Mouse (Mus musculus) hindbrain, embryonic 16.5 days (tissue): Measurements from ENCODE around the gene Elk4. TPM values are rescaled to one million over a fixed set of nuclear protein-coding genes. Genes with fewer than 3 reads are reported as not detected.

Source experiments
- polyA plus RNA-seq: library from polyadenylated mRNA; unstranded; fragments of >200 nt; fragmentation: Nextera tagmentation; extraction: Ambion mirVana; gene quantifications from 2 replicates; pipeline ENCODE4 v1.2.1, GENCODE M21; 2015

Gene Elk4
- polyA plus RNA-seq, 1 experiment from 2014 or later: 10.2 TPM

Other genes starting within 250 kb of the Elk4 start
- 0.41 and 0.67 TPM in 2 replicates for gene Pm20d1, start 210.2 kb upstream of the Elk4 start, polyA plus RNA-seq
- gene Slc41a1, start 180.1 kb upstream of the Elk4 start, polyA plus RNA-seq: 20.1 and 23.4 TPM in 2 replicates
- gene Rab29, start 140.4 kb upstream of the Elk4 start, polyA plus RNA-seq: 8.6 and 9.3 TPM in 2 replicates
- 45.0 and 47.7 TPM in 2 replicates for gene Nucks1, start 97.1 kb upstream of the Elk4 start, polyA plus RNA-seq
- 0.96 and 1.5 TPM in 2 replicates for gene Slc45a3, start 44.6 kb upstream of the Elk4 start, polyA plus RNA-seq
- gene Mfsd4a, start 60.5 kb downstream of the Elk4 start, polyA plus RNA-seq: 6.9 and 9.0 TPM in 2 replicates
- gene Cdk18, start 132.1 kb downstream of the Elk4 start, polyA plus RNA-seq: 1.1 and 1.5 TPM in 2 replicates
- 11.4 and 14.0 TPM in 2 replicates for gene Lemd1, start 183.8 kb downstream of the Elk4 start, polyA plus RNA-seq
- gene AC124108.1, start 183.8 kb downstream of the Elk4 start, polyA plus RNA-seq: 1.8 and 2.3 TPM in 2 replicates
- gene Gm10188, start 222.2 kb downstream of the Elk4 start, polyA plus RNA-seq: not detected in 2 replicates